Mouse (Mus musculus) neural tube, embryonic 14.5 days (tissue): ENCODE results near the gene Ccer2. TPM values are rescaled to one million over a fixed set of nuclear protein-coding genes. Genes with fewer than 3 reads are reported as not detected.

Experiments
- ATAC-seq: fragments of 200-750 bp; cut with Nextera tagmentation; 2 replicates; pipeline ENCODE4 v1.8.0; 2017; ENCODE audit warnings: low read depth, mild to moderate bottlenecking, moderate TSS enrichment, moderate library complexity
- H3K27ac ChIP-seq: fragments of 300-500 bp; sonication (generic); 2 replicates; pipeline ENCODE4 v1.5.1; 2014; ENCODE audit warnings: low read depth, mild to moderate bottlenecking, control low read depth, low read length, moderate library complexity, mixed read lengths
- H3K27me3 ChIP-seq: fragments of 300-500 bp; sonication (generic); 2 replicates; pipeline ENCODE4 v1.6.1; 2014; ENCODE audit warnings: low read length; ENCODE audit not compliant: control insufficient read depth, insufficient read depth
- H3K36me3 ChIP-seq: fragments of 300-500 bp; sonication (generic); 2 replicates; pipeline ENCODE4 v1.6.1; 2014; ENCODE audit warnings: low read length, mixed read lengths; ENCODE audit not compliant: control insufficient read depth, insufficient read depth
- H3K4me1 ChIP-seq: fragments of 300-500 bp; sonication (generic); 2 replicates; pipeline ENCODE4 v1.6.1; 2014; ENCODE audit warnings: low read length; ENCODE audit not compliant: control insufficient read depth, insufficient read depth
- H3K4me2 ChIP-seq: fragments of 300-500 bp; sonication (generic); 2 replicates; pipeline ENCODE4 v1.6.1; 2014; ENCODE audit warnings: mild to moderate bottlenecking, low read depth, low read length, control low read depth
- H3K4me3 ChIP-seq: fragments of 300-500 bp; sonication (generic); 2 replicates; pipeline ENCODE4 v1.5.1; 2014; ENCODE audit warnings: low read depth, low read length, control low read depth, mixed read lengths
- H3K9ac ChIP-seq: fragments of 300-500 bp; sonication (generic); replicated peaks from 2 replicates; pipeline ENCODE4 v1.6.1; 2014; ENCODE audit warnings: low read depth, mild to moderate bottlenecking, control low read depth, low read length, mixed read lengths
- H3K9me3 ChIP-seq: fragments of 300-500 bp; sonication (generic); 2 replicates; pipeline ENCODE4 v1.6.1; 2016; ENCODE audit warnings: low read length; ENCODE audit not compliant: control insufficient read depth
- WGBS: fragments of 180-500 bp; shearing (Covaris S2); extraction: QIAGEN DNeasy Blood & Tissue Kit; methylation state at CpG from one replicate; pipeline ENCODE4 v1.1.7; 2014; 5-methylcytosine and 5-hydroxymethylcytosine counted together
- polyA plus RNA-seq: library from polyadenylated mRNA; unstranded; fragments of >200 nt; fragmentation: Nextera tagmentation; extraction: Ambion mirVana; gene quantifications from 2 replicates; pipeline ENCODE4 v1.2.1, GENCODE M21; 2014

Ccer2 gene
- polyA plus RNA-seq, 1 experiment from 2014 or later, result 0.79 TPM

DNA sequence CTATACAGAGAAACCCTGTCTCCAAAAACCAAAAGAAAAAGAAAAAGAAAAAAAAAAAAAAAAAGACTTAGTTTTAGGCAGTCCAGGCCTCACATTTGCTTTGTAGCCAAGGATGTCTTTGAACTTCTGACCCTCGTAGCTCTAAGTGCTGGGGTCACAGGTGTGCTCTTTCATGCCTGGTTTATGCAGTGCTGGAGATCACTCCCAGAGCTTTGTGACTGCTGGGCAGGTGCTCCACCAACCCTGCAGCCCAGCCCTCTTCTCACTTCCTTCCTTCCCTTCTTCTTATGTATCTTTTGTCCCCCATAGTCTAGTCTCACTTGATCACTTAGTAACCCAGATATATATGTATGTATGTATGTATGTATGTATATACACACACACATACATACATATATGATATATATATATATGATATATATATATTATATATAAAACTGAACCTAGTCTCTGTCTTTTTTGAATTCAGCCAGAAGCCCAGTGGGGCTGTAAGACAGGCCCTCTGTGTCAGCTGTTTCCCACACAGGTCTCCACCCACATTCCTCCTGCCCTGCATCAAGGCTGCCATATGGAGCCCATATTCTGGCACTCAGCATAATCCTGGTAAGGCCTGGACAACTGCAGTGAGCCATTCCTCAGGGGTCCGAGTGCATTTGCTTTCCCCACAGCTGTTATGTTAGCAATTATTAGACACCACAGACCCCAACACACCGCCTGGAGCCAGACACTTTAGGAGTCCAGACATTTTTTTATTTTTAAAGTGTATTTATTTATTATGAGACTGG, 35.0 kb upstream of the Ccer2 start:
- 59% methylated on average over 3 of the region's 3 CpGs for WGBS
- no peak for ATAC-seq
- no peak overlapping the region for H3K27ac ChIP-seq
- no peaks in the 10 kb centered on the region for H3K27me3 ChIP-seq
- H3K4me3 ChIP-seq, result no peak overlapping the region
- no peaks in the 10 kb centered on the region for H3K36me3 ChIP-seq
- H3K9me3 ChIP-seq, result no peaks in the 10 kb centered on the region
- H3K4me2 ChIP-seq, result no peak overlapping the region
- no peak overlapping the region for H3K9ac ChIP-seq
- H3K4me1 ChIP-seq, result no peaks in the 10 kb centered on the region

DNA sequence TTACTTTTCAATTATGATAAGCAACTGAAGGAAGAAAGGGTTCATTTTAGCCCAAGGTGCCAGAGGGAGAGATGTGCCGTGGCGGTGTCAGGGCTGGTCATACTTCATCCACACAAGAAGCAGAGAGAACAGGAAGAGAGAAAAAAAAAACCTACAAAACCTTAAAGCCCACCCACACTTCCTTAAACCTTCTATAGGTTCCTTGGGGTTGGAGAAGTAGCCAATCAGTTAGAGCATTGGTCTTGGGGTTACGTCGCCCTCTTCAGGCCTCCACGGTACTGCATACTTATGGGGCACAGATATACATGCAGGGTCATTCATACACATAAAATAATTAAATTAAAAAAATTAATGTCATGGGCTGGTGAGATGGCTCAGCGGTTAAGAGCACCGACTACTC, 33.9 kb upstream of the Ccer2 start:
- 90% methylated on average over 7 of the region's 7 CpGs for WGBS
- ATAC-seq, result no peak
- Histone ChIP-seq H3K27me3 (no peaks in the 10 kb centered on the region), H3K27ac (no peak overlapping the region), H3K9me3 (no peaks in the 10 kb centered on the region), H3K9ac (no peak overlapping the region), H3K4me3 (no peak overlapping the region), H3K36me3 (no peaks in the 10 kb centered on the region), H3K4me2 (no peak overlapping the region), H3K4me1 (no peaks in the 10 kb centered on the region)

DNA sequence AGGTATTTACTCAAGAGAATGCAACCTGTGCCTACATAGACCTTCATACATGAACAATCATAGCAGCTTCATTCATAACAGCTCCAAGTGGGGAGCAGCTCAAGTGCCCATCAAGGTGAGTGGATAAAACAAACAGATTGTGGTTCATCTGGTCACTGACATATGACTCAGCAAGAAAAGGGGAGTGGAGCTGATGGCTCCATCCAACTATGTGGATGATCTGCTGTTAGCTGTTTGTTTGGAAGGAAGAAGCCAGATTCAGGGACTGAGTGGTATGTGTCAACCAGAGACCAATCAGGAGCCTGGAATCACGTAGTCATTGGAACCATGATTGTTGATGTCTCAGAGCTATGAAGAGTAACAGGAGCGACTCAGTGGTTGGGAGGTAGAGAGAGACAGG, 31.4 kb upstream of the Ccer2 start:
- no peak for ATAC-seq
- H3K4me3 ChIP-seq, result no peak overlapping the region
- H3K27ac ChIP-seq, result no peak overlapping the region
- no peaks in the 10 kb centered on the region for H3K36me3 ChIP-seq
- H3K4me1 ChIP-seq, result no peaks in the 10 kb centered on the region
- 97% methylated on average over 2 of the region's 2 CpGs for WGBS
- H3K27me3 ChIP-seq, result no peaks in the 10 kb centered on the region
- no peak overlapping the region for H3K4me2 ChIP-seq
- no peaks in the 10 kb centered on the region for H3K9me3 ChIP-seq
- H3K9ac ChIP-seq, result no peak overlapping the region

GRCm38 (mm10) chr7:28726600-28726999, 29.4 kb upstream of the Ccer2 start:
- H3K36me3 ChIP-seq, result no peaks in the 10 kb centered on the region
- no peak overlapping the region for H3K9ac ChIP-seq
- no peaks in the 10 kb centered on the region for H3K27me3 ChIP-seq
- no peaks in the 10 kb centered on the region for H3K4me1 ChIP-seq
- 7% methylated on average over 14 of the region's 14 CpGs for WGBS
- H3K9me3 ChIP-seq, result no peaks in the 10 kb centered on the region
- H3K27ac ChIP-seq, result no peak overlapping the region
- H3K4me3 ChIP-seq, result no peak overlapping the region
- peak; percentile 81; the same call in 1 of the 2 replicates for ATAC-seq
- no peak overlapping the region for H3K4me2 ChIP-seq

GRCm38 (mm10) chr7:28727649-28728340, 28.2 kb upstream of the Ccer2 start:
- Histone ChIP-seq H3K36me3 (no peaks in the 10 kb centered on the region), H3K4me3 (no peak overlapping the region), H3K9ac (no peak overlapping the region), H3K4me1 (peaks cover 5% of the 10 kb centered on the region; the same call in 1 of the 2 replicates), H3K9me3 (no peaks in the 10 kb centered on the region), H3K27me3 (peaks cover 5% of the 10 kb centered on the region; the same call in 1 of the 2 replicates), H3K4me2 (no peak overlapping the region), H3K27ac (no peak overlapping the region)
- WGBS, result 25% methylated on average over 10 of the region's 10 CpGs
- ATAC-seq, result peak; percentile 55

DNA sequence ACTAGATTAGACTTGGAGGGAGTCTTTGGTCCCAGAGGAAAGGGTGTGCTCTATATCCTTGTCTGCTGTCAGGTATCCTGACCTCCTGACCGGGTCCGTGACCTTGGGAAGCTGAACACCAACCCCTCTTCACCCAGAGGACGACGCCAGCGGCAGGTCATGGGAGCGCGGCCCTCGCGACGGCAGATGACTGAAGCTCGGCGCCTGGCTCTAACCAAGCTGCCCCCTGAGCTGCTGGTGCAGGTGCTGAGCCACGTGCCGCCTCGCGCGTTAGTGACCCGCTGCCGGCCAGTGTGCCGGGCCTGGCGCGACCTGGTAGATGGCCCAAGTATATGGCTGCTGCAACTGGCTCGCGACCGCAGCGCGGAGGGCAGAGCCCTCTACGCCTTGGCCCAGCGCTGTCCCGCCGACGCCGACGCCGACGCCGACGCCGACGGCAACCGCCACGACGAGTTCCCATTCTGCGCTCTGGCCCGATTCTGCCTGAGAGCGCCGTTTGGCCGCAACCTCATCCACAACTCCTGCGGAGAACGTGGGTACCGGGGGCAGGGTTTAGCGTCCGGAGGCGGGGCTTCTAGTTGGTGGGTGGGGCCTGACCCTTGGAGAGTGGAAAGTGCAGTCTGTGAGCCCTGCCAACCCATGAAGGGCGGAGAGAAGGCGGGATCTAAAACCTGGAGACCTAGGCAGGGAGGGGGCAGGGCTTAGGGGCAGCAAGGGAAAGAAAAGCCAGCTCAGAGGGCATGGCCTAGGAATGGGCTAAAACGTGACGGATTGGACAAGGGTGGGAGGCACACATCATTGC, 23.4 kb upstream of the Ccer2 start:
- Histone ChIP-seq H3K27ac (no peak overlapping the region), H3K4me2 (peak overlapping the region; percentile 56), H3K9me3 (no peaks in the 10 kb centered on the region), H3K27me3 (peaks cover 5% of the 10 kb centered on the region; the same call in 1 of the 2 replicates), H3K4me1 (peaks cover 5% of the 10 kb centered on the region; the same call in 1 of the 2 replicates), H3K9ac (peak overlapping the region; percentile 41; the same call in 1 of the 2 replicates), H3K4me3 (peak overlapping the region; percentile 36), H3K36me3 (no peaks in the 10 kb centered on the region)
- WGBS, result 3% methylated on average over 58 of the region's 58 CpGs
- ATAC-seq, result peak; percentile 58; the same call in 1 of the 2 replicates

DNA sequence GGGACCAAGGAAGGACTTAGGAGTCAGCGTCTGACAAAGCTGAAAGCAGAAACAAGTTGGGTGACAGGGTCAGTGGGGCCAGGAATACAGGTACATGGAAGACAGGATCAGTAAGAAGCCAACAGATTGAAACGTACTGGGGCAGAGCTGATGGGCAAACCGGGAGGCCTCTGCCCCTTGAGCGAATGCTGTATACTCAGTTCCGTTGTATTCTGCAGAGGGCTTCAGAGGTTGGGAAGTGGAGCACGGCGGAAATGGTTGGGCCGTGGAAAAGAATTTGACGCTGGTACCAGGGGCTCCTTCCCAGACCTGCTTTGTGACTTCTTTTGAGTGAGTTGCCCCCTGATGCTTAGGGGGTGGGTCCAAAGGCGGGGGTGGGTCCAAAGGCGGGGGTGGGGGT, 22.8 kb upstream of the Ccer2 start:
- no peak overlapping the region for H3K9ac ChIP-seq
- no peaks in the 10 kb centered on the region for H3K9me3 ChIP-seq
- peak overlapping the region; percentile 36; the same call in 1 of the 2 replicates for H3K4me3 ChIP-seq
- H3K27ac ChIP-seq, result no peak overlapping the region
- ATAC-seq, result no peak
- H3K27me3 ChIP-seq, result peaks cover 5% of the 10 kb centered on the region; the same call in 1 of the 2 replicates
- peaks cover 5% of the 10 kb centered on the region; the same call in 1 of the 2 replicates for H3K4me1 ChIP-seq
- peak overlapping the region; percentile 56 for H3K4me2 ChIP-seq
- 8% methylated on average over 11 of the region's 11 CpGs for WGBS
- no peaks in the 10 kb centered on the region for H3K36me3 ChIP-seq

DNA sequence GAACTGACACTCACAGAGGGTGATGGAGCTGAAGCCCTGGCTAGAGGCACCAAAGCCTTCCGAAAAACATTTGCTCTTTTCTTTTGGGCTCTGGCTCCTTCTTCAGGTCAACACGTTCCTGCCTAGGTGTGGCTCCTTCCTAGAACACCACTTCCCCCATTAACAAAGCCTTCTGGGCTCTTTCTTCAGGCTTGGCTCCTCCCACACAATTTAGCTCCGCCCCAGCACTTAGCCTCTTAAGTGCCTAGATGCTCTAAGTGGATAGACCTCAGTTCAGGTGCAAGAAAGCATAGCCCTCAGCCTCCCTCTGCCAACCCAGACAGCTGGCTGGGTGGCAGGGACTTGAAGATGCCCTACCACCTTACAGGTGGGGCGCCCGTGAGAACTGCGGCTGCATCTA, 20.3 kb upstream of the Ccer2 start:
- Histone ChIP-seq H3K27ac (no peak overlapping the region), H3K9me3 (no peaks in the 10 kb centered on the region), H3K9ac (no peak overlapping the region), H3K4me3 (no peak overlapping the region), H3K4me1 (peaks cover 7% of the 10 kb centered on the region; the same call in 1 of the 2 replicates), H3K4me2 (no peak overlapping the region), H3K27me3 (peaks cover 5% of the 10 kb centered on the region; the same call in 1 of the 2 replicates), H3K36me3 (no peaks in the 10 kb centered on the region)
- ATAC-seq, result no peak
- 81% methylated on average over 6 of the region's 6 CpGs for WGBS
